Mouse (Mus musculus) mesoderm, embryonic 11.5 days (tissue): ENCODE measurements around the gene Fam178b.
A peak's percentile ranks its signal among the peaks of the same experiment; 100 is the strongest.

Experiments
- DNase-seq: peaks from one replicate; pipeline ENCODE4 v3.0.0-alpha.2; 2012; ENCODE audit warnings: low read depth, low spot score

The Fam178b gene

DNA sequence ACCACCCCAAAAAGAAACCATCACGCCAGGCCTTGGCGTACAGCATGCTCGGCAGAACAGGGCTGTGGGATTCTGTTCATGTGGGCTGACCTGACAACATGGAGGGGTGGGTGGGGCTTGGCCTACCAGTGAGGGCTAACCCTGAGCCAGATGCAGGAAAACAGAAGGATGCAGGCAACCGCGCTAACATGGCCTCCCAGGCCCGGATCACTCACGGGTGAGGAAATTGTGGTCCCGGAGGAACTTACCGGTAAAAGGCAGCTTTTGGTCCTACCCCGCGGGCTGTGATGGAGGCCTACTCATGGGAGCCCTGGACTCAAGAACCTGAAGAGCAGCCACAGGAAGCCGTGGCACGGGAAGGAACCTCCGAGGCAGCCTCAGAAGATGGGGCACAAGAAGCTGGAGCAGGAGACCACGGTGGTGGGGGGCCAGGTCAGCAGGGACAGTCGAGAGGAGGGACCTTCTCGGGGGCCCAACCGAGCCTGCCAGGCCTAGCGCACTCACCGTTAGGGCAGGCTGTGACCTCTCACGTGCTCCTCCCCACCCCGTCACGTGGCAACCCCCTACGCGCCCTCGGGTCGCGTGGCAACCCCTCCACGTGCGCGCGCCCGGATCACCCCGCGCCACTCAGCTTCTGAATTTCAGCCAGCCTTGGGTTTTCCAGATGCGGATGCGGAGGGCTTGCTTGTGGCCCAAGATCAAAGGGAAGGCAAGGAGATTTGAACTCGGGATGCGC lies at the start of gene Fam178b:
TSS of gene Fam178b (minus strand) at position 564 of the 736 bp plus-strand sequence.
- DNase-seq = no peak

DNA sequence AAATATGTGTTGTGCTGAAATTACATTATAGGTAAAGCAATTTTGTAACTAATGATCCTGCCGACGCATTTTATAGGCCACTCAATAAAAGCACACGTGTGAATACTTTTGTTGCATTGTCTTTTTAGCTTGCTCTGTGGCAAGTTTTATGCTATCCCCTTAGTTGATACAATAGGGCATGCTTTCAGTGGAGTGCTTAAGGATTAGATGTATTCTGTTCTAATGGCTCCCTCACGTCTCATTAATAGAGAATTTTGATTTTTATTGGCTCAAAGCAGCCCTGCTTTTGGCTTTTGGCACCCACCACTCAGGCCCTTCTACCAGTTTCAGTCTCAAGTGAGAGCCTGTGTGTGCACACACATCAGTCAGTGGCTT lies 41.1 kb upstream of the Fam178b start:
- DNase-seq = no peak

DNA sequence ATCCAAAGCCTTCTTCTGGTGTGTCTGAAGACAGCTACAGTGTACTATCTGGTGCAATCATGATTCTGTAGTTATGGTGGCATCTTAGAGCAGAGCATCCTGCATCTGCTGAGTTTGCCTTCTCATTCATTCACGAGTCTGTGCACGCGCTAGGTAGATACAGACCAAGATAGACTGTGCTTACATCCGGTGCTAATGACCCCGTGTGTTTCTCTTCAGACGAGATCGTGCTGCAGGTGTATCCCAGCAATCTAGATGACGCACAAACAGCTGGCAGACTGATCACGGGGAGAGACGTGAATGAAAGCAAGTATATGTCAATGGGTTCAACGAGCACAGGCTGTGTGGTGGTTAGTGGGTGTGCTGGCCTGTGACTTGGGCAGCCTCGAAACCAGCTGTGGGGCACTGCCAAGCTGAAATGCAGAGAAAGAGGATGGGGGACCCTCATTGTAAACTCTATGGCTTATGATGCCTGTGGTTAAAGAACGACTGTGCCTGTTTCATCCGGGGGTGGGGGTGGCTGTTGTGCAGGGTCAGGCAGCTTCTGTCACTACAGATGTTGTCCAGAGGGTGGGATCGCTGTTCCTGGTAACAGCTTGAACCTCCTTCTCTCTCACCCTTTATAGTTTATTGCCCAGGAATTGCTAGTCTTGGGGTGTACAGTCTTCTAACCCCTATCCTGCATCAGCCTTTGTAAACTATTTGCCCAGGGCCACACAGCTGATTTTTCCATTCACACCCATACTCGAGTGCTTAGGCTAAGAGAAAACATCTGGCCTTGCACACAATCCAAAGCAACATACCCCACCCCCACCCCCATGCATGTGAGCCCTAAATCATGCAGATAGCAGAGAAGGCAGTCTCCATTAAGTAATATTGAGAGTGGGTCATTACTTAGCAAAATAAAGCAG lies 40.4 kb upstream of the Fam178b start:
- no peak for DNase-seq

DNA sequence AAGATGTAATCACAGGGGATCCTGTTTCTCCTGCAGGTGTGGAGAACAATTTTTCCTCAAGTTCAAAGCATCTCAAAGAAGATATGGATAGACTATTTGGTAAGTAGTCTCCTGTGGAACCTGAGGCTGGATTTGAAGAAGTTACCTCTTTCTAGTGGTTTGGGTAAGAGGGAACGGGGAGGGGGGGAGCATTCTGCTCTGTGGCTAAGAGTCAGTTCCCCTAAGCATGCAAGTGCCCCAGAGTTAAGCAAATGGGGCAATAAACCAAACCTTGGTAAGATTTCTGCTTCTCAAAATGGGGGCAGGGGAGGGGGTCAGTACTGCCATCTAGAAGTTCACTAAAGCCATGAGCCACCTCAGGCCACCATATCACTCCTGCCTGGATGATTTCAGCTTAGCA lies 35.8 kb upstream of the Fam178b start:
- no peak for DNase-seq

DNA sequence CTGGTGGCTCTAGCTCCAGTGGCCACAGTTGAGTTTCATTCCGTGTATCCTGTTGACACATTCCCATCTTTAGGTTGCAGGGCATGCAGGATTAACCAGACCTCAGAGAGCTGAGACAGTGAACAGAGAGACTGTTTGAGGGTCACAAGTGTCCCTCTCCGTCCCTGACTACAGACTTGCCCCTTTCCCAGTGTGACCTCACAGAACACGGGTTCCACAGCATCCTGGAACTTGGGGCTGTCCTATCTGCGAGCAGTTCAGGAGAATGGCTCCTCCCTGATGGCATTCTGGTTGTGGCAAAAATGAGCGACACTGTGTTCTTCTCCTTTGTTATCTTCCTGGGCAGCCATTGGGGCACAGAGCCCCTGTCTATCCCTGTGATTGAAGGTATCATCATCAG lies 31.3 kb upstream of the Fam178b start, which contains the start of gene Actr1b:
TSS of gene Actr1b (minus strand) at position 112 of the 400 bp plus-strand sequence.
- DNase-seq = no peak

DNA sequence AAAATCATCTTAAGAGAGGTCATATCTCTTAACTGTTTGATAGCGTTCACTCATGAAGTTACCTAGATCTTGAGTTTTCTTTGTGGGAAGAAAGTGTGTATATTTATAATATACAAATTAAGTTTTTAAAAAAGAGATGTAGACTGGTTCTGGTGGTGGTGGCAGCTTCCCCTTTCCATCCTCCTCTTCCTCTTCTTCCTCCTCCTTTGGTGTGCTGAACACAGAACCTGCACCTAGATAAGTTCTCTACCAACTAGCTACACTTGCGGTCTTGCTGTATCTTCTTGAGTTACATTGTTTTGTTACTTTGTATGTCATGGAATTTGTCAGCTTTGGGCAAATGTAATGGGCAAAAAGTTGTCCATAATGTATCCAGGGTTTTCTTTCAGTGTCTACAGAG lies 28.1 kb upstream of the Fam178b start:
- DNase-seq = no peak

DNA sequence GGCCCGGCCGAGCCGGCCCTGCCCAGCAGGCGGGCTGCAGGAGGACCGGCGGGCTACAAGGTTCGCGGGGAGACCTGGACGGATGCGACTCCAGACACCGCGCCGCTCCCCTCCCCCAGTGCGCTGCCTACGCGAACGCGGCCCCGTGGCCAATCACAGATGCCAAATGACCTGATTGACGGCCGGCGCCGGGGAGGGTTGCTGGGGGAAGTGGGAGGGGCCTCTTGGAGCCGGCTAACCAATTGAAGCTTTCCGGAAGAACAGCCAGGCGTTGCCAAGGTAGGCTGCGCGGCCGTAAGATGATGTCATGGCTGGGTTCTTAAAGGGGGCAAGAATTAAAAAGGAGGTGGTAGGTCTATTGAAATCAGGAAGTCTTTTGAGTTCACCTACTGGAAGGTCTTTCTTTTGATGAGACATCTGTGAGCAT lies 26.9 kb upstream of the Fam178b start, which contains the start of gene 4933424G06Rik:
TSS of gene 4933424G06Rik (plus strand) at position 296 of the 427 bp plus-strand sequence.
- DNase-seq = peak; percentile 98

DNA sequence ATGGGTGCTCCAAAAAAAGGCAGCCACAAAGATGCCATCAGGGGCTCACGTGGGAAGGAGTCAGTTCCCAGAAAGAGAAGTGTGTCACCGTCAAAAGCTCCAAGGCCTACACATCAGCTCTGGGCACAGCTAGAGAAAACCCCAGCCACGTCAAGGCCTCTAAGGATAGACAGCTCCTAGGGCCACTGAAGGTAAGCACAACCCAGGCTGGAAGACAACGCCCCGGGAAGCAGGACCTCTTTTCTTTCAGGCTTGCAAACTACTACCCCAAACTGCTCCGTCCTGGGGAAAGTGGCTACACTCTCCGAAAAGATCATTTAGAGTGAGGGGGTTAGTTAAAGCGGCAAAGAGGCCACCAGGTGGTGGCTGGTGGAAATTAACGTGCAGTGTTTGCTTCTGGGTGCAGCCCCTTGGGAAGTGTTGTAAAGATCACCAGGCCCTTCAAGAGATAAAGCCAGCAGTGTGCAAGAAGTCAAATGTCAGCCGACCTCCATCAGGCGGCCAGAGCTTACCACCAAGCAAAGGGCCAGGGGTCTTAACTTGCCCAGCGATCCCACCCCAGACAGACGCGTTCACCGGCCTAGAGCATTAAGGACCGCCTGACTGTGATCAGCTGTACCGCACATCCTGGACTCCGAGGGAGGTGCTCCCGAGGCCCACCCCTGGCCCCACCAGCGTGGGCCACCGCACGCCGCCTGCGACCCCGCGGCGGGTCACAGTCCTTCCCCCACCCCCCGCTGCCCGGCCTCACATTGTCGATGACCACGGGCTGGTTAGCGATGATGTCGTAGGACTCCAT lies 26.3 kb upstream of the Fam178b start:
- DNase-seq = peak; percentile 52

DNA sequence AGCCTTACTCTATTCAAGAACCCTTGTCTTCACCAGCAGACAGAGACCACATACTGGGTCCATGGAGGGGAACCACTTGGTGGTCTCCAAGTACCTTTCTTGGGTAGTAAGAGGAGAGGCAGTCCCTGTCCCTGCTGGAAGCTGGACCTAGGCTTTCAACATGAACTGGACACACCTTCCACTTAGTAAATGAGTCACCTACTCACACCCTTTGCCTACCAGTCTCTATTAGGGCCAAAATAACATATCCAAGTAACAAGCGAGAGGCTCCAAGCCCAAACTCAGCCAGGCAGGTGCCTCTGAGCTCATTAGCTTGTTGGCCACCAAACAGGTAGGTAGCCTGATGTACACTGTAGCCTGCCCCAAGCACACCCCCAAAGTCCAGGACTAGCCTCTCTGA lies 25.6 kb upstream of the Fam178b start:
- no peak for DNase-seq

DNA sequence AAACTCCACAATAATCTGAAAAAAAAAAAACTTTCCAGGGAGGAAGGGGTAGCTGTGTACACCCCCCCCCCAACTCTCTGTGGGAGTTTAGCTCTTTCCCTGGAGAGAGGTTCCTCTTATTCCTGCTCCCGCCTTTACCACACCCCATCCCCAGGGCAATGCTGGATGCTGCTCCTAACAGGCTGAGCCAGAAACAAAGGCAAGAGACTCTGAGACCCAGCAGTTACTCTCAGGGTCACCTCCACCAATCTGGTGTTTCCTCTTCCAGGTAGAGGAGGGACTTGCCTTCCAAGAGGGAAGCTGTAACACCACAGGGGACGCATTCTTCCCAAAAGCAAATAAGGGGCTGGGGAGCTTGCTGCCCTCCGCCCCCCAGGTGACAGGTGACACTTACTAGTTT lies 24.8 kb upstream of the Fam178b start:
- no peak for DNase-seq

DNA sequence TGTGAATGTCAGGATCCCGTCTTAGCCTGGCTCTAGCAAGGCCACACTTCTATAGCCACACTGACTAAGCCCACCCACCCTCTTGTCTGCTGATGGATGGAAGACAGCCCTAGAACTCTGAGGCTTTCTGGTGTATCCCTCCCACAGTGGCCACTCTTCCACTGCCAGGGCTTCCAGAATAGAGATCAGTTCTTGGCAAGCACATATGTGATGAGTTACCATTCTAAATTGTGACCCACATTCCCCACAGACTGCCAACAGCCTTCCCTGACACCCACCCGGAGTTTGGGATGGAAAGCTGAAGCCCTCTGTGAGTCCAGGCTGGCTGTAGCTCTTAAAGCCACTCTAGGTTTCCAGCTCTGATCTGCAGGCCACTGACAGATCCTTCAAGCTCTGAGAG lies 24.2 kb upstream of the Fam178b start:
- no peak for DNase-seq

DNA sequence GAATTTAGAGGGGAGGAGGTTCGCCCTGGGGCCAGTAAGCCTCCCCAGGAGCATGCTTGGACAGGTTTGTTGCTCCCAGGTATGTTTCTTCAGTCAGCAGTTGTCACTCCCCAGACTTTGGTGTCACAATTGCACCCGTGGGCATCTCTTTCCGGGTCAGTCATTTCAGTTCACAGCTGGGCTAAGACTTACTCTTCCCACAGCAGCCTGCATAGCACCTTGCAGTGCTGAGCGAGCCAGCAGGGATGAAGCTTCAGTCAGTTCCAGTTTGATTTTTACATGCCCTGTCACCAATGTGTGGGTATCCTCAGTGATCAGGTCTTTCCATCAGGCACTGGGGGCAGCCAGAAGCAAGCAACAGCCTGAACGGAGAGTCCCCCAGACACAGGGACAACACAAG lies 14.0 kb upstream of the Fam178b start:
- no peak for DNase-seq

DNA sequence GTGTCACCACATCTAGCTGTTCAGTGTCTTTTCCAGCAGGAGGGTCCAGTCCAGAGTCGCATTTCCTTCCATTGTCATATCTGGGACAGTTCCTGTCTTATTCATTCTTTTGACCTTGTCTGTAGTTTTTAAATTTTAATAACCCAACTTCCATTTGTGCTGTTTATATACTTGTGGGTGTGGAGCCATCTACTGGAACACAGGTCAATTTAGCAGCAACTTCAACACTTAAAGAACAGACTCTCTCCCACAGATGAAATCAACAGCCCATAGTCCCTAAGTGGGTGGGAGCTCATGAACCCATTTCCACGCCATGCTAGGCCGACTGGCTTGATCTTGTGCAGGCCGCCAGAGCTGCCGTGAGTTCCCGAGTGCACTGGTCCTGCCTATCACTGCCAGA lies 13.4 kb upstream of the Fam178b start:
- DNase-seq = no peak

DNA sequence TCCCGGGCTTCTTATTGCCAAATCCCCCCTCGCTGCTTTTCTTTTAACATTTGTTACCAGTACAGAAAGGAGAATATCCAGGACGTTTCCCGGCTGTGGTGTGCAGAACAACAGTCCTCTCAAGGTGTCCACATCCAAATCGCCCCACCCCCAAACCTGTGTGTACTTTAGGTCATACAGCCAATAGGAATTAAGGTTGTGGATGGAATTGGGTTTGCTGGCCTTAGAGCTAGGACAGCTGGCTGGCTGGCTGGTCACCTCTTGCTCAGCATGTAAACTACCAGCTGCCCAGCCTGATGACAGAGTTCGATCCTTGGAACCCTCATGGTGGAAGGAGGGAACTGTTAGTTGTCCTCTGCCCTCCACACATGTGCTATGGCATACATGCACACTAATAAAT lies 11.9 kb upstream of the Fam178b start:
- DNase-seq = no peak

DNA sequence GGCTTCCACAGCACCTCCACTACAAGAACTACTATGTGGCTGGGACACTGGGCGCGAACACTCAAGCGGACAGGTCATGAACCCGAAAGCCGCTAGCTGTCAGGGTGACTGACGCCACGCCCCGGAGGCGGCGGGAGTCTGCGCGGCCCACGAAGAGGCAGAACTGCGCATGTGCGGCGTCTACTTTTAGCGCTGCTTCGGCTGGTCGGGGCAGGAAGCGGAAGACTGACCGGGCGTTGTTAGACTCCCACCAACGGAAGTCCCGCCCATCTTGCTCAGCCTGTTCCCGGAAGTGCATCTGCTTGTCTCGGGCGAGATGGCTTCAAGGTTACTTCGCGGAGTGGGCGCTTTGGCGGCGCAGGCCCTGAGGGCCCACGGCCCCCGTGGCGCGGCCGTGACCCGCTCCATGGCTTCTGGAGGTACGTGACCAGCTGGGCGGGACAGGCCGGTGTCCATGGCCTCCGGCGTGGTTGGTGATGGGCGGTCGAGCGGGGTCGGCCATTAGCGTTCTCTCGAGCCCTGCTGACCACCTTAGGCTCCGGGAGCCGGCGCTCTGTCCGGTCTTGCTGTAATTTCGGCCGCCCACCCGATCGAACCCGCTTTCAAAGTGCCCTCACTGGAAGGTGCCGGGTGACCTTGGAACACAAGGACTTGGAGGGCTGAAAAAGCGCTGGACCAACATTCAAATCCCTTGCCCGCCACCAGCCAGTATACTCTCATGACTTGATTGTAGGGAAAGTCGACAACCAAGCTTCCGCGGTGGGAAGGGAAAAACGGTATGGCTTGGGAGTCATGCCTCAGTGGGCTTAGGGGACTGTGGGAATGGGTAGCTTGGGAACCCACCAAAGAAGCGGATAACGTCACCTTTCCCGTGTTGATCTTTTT lies 8.5 kb upstream of the Fam178b start, which contains the start of gene Cox5b:
TSS of gene Cox5b (plus strand) at position 179 of the 885 bp plus-strand sequence.
- peak; percentile 99 for DNase-seq

DNA sequence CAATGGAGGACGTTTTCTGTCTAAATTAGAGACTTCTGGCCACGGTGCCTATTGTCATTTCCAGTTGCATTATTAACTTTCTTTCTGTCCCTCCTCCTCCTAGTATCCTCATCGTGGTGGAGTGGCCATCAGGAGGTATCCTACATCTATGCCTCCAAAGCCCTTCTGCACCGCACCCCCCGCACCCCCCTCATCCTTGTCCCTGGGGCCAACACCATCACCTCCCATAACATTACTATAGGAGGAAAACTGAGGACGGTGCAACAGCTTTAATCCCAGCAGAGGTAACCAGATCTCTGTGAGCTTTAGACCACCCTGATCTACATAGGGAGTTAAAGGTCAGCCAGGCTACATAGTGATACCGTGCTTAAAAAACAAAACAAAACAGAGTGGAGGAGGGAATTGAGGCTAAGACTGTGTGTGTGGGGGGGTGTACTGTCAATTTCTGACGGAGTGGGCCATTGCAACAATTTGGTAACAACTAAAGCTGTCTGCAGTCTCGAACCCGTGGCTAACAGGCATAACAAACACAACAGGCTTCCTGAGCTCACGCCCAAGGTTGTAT lies 7.8 kb upstream of the Fam178b start:
- no peak for DNase-seq

DNA sequence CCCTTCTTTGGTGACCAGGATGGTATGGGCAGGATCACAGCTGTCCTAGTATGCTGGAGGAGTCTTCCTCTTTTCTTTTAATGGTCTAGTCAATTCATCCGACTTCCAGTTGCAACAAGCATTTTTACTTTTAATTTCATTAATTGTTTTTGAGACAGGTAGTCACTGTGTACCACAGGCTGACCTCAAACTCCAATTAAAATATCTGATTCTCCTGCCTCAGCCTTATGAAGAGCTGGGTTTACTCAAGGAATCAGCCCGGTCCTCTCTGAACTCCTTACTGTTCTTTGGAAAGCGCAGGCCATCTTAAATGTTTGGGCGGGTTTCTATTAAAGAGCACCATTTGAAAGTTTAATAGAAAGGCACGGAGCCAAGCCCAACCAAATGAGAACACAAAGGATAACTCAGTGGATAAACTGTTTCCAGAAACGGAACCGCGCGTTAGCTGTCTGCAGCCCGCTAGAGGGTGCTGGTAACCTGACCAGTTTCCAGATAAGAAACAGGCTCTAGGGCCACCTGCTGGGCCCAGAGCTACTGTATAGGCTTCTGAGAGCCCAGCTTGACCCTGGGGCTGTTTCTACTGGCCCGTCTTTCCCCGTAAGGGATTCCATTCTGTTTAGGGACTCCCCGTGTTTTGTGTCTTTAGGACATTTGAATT lies 956 bp upstream of the Fam178b start:
- peak; percentile 81 for DNase-seq

DNA sequence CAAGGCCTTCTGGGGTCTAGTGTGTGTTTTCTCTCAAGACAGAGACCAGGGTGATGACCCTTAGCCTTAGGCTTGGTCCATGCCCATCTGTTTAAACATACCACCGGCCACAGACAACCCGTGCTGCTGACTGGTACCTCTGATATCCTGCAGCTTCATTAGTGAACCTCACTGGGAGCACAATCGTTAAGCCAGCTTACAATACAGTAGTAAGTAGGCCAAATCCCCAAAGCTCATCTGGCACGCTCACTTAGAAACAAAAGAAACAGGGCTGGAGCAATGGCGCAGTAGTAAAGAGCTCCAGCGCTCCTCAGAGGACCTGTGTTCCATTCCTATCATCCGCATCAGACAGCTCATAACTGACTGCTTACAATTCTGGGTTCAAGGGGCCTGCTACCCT lies 2.1 kb downstream of the Fam178b start:
- DNase-seq = no peak

DNA sequence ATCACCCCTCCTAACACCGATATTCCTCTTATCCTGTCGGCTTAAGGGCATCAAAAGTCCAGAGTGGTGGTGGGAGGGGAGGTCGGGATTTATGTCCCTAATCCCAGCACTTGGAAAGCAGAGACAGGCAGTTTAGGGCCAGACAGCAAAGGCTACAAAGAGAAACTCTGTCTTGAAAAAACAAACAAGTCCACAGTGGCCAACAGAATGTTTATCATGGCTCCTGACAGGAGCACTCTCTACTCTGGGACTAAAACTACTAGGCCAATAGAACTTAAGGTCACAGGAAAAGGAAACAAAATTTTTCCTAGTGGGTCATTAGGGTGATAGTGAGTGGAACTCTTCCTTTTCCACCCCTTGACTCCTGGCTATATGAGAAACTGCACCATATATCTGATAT lies 8.0 kb downstream of the Fam178b start:
- DNase-seq = no peak
